Mouse (Mus musculus) cerebellum, adult (tissue): ENCODE measurements around the gene Fam221b.

ENCODE experiments used
- ATAC-seq: cut with Nextera tagmentation; 2 replicates; pipeline ENCODE4 v1.9.2; 2017; ENCODE audit warnings: mild to moderate bottlenecking, moderate library complexity, mixed read lengths; ENCODE audit not compliant: insufficient number of reproducible peaks, low FRiP score, low TSS enrichment

Gene Fam221b

DNA sequence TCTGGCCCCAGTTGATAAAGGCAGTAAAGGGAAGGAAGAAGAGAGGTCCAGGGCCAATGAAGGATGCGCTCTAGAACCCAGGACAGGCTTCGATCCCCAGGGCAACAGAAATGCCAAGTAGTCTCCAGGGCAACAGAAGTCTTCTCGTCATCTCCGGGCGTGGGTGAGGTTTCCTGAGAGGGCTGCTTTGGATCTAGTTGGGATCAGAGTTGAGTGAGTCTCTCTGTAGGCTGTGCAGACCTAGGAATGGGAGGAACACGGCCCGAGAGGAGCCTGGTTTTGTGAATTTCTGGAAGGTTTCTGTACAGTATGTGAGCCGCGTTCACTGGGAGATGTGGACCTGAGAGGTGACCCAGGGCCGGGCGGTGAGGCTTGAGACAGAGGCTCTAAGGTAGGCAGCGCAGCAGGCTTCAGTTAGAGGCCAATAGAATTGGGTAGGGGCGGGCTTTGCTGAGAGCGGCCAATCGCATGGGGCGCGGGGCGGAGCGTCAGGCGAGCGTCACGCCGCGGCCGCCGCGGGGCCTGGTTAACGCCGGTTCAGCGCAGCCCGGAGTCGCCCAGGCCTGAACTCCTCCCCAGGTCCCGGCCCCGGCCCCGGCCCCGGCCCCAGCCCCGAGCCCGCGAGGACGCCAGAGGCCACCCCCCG is at the start of gene Fam221b, which contains the start of gene Tmem8b:
TSS of gene Fam221b (minus strand) at position 364 of the 646 bp plus-strand sequence.
TSS of gene Tmem8b (plus strand) at position 190 of the 646 bp plus-strand sequence.
- ATAC-seq = peak; percentile 92

DNA sequence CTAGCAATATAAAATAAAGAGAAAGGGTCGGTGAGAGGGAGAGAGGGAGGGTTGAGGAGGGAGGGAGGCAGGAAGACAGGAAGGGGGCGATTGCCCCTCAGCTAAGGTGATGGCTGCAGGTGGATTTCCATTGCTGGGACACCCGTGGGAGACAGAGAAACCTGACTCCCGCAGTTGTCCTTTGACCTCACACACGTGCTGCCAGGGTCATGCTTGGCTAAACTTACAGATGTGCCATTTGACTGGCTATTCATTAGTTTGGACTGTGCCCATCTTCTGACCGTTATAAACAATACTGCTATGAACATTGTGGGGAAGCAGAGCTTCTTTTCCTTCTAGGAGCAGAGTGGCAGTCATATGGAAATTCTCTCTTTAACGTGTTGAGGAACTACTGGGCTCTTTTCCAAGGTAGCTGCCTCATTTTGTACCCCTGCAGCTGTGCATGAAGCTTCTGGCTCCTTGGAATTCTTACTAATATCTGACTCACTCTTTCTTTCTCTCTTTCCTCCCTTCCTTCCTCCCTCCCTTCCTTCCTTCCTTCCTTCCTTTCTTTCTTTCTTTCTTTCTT is 44.8 kb upstream of the Fam221b start:
- no peak for ATAC-seq

DNA sequence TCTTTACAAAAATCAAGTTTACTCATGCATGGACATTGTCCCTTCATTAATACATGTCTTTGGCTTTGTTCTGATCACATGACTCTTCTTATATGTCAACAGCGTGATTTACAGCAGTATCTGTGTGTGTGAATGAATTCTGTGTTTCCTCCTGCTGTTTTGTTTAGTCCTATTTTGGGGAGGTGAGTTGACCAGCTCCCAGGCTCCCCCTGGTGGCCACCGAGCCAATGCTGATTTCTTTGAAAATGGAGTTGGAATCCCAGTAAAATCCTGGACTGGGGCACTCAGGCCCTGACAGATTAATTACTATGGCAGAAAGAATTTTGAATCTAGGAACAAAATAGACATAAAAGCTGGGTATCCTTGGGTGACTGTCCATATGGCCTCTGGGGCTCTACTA is 42.9 kb upstream of the Fam221b start:
- peak; percentile 61; the same call in 1 of the 2 replicates for ATAC-seq

DNA sequence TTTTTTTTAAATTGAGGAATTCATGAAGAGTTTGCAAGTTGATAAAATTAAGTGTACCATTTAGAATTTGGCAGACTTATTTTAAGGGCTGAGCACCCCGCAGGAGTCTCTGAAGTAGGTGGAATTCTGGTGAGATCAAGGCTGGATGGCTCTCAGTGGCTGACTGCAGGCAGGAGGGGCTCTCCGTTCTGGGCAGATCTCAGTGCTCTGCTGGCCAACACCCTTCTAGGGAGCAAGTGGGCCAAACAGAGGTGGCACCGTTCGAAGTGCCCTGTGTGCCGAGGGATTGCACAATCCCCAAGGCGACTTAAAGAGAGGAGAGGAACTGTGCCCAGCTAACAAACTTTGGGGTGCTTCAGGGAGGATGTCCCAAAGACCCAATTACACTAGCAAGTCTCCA is 40.9 kb upstream of the Fam221b start, which contains the start of gene Olfr71:
TSS of gene Olfr71 (minus strand) at position 387 of the 400 bp plus-strand sequence.
- ATAC-seq = no peak

DNA sequence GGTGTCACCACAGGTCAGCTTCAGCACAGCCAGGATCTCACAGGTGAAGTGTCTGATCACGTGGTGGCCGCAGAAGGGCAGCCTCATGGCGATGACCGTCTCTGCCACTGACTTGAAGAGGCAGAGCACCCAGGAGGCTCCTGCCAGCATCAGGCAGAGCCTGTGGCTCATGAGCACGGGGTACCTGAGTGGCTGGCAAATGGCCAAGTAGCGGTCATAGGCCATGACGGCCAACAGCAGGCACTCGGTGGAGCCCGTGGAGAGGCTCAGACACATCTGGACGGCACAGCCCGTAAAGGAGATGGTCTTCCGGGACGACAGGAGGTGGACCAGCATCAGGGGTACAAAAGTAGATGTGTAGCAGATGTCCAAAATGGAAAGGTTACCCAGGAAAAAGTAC is 37.0 kb upstream of the Fam221b start:
- ATAC-seq = no peak

DNA sequence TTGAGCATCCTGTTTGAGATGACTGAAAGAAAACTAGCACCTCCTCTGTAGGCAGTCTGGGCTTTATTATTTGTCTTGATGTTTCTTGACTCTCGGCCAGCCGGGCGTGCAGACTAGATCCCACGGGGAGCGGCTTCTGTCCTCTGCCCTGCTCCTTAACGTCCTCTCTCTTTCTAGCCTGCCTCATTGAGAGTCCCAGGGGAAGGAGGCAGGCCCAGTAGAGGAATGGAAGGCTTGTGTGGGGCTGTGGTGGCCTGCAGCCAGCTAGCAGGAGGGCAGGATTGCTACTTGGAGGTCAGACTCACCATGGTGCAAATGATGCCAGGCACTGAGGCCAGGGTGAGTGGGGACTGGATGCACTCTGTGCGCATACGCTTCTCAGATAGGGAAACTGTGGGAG is 34.9 kb upstream of the Fam221b start:
- ATAC-seq = no peak

DNA sequence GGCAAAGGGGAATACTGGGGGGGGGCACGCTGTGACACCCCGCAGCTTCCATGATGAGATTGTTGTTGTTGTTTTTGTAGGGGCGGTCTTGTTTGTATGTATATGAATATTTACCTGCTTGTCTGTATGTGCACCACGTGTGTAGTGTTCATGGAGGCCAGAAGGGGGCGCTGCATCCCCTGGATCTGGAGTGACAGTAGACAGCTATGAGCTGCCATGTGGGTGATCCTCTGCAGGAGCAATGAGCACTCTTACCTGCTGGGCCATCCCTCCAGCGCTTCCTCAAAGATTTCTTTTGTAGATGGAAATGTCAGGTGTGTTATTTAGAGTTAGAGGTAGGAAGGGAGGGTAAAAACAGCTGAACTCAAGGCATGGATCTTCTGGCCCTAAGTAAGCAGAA is 34.5 kb upstream of the Fam221b start:
- ATAC-seq = no peak

DNA sequence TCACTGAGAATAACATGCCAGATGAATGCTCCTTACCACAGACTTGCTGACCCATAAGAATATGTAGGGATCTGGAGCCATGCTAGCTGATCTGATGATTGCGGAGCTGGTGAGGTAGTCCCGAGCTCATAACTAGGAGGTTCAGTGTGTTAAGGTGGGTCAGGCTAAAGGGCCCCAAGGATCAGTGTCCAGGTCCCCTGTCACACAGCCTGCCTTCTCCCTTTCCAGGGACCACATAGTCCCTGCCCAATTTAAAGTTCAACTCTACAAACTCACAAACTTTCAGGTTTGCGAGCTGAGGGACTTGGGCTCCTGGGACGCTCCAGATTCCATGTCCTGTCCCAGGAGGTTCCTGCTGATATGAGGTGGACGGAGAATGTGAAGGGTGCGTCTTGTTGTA is 31.8 kb upstream of the Fam221b start, which contains the start of gene Olfr70:
TSS of gene Olfr70 (minus strand) at position 101 of the 400 bp plus-strand sequence.
- no peak for ATAC-seq

DNA sequence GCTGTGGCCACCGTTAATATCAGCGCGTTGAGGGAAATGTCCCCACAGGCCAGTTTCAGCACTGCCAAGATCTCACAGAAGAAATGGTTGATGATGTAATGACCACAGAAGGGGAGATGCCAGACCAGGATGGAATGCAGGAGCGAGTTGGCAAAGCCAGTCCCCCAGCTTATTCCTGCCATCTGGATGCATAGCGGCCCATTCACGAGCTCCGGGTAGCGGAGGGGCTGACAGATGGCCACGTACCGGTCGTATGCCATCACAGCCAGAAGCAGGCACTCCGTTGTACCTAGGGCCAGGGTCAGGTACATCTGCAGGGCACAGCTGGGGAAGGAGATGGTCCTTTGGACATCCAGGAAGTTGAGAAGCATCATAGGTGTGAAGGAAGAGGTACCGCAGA is 27.6 kb upstream of the Fam221b start:
- ATAC-seq = peak; percentile 65

DNA sequence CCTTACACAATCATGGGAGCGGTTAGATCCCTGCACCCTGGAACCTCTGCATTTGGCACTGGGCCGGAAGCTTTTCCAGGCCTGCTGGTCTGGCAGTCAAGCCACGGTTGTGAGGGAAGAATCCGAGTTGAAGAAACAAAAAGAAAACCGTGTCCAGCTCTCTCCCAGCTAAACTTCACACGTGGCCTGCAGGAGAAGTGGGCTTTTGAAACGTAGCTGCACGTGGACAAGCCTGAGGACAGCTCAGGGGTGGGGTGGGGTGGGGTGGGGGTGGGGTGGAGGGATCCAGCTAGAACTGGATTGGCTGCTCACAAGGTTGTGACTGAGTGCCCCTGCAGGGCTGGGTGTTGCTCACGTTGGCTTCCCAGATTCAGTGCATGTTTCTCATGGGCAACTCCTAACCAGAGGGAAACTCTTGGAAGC is 26.3 kb upstream of the Fam221b start:
- no peak for ATAC-seq

DNA sequence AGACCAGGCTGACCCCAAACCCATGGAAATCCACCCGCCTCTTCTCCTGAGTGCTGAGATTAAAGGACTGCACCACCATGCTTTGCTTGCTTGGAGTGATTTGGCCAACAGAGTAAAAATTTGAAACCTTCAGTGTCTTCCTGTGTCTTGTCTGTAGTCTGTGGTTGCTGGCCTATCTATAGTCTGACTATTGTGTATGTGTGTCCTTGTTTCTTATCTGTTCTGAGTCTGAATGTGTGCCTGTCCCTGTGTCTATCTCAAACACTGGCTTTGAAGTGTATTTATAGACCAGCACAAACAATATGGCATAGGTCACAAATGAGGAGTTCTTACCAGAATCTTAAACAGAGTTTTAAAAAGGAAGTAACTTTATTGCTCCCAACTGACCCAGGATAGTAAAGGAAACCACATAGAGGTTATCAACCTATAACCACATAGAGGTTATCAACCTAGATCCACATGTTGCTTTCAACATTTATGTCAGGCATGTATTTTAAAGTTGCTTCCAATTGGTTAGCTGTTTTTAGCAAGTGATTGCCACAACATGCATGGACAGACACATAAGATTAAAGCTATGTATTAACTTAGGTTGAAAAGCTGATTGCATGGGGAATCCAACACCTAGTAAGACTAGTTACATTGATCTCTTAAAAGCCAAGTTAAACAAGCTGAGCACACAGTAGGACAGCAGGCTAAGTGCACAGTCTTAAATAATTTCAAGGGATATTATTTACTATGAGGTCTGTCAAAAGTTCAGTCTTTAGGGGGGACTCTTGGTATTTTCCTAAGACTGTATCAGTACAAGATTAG is 25.7 kb upstream of the Fam221b start:
- ATAC-seq = no peak

DNA sequence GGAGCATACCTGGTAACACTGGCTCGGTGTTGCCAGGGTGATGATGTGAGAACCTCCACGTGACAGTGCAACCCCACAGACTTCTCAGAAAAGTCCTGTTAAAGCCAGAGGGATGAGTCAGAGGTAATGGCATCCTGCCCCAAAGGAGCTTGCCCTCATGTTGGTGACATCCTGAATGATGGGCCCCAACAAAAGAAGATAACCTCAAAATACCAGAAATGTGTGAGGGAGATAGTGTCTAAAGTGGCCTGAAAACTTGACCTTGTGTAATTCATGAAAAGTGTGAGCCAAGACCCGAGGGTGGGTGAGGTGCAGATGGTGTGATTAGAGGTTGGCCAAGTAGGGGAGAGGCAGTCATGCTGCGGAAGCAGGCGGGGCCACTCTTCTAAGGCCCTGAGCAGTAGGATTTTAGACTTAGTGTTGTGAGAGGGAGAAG is 24.9 kb upstream of the Fam221b start:
- no peak for ATAC-seq

DNA sequence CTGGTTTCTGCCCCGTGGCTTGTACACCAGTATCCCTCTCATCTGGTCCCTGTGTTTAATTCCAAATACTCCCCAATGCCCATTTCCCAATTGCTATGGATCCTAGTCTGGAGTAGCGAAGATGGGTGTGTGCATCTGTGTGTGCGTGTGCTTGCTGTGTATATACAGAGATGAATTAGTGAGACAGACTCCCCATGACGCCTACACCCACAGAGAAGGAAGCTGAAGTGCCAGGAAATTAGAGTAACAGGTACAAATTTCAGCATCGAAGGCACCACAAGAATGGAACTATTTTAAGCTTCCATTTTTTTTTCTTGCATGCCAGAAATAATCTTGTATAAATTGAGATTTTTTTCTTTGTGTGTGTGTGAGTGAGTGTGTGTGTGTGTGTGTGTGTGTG is 22.1 kb upstream of the Fam221b start:
- no peak for ATAC-seq

DNA sequence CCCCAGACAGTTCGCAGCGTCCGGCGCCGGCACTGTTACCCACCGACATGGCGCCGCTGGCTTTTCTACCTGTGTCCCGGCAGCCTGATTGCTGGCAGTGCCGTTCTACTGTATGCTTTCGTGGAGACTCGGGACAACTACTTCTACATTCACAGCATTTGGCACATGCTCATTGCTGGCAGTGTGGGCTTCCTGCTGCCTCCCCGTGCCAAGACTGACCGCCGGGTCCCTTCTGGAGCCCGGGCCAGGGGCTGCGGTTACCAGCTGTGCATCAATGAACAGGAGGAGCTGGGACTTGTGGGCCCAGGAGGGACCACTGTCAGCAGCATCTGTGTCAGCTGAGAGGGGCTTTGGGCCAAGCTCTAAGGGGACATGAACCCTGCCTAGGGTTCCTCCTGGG is 21.1 kb upstream of the Fam221b start:
- ATAC-seq = no peak

DNA sequence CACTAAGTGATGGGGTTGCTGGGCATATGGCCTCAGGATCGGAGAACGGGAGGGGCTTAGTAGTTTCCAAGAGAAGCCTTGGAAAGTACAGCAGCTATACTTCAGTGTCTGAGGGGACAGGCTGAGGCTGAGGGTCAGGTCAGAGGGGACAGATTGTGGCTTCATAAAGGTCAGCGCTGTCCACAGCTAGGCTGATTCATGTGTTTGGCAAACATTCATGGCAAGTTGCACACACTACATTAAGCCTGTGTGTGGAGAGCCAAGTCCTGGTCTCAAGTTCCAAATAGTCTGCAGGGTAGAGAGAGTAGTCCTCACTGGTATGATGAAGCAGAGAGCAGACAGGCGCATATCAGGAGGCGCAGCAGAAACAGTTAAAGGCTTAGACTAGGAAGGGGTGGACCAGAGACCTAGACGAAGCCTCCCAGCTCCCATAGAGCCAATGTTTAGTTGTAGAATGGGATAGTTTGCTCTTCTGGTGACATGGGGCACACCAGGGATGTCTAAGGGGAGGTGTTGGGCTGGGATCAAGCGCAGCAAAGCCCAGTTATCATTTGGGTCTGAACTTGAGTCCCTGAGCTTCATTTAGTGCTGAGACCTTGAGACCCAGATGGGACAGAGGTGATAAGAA is 10.6 kb upstream of the Fam221b start:
- ATAC-seq = no peak

DNA sequence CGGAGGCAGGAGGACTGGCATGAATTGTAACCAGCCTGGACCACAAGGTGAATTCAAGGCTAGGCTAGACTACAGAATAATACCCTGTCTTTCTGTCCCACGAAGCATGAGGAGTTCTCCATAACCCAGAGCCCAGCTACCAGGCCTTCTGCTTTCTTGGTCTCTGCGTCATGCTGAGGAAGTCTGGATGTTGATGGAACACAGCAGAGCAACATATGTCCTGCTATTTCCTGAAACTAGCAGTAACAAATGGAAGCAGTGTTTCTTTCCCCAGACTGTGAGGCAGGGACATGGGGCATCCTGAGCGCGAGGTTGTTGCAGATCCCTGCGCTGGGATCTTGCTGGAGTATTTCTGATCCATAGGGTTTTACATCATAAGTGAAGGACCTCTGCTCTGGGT is 9.6 kb upstream of the Fam221b start:
- peak; percentile 42; the same call in 1 of the 2 replicates for ATAC-seq

DNA sequence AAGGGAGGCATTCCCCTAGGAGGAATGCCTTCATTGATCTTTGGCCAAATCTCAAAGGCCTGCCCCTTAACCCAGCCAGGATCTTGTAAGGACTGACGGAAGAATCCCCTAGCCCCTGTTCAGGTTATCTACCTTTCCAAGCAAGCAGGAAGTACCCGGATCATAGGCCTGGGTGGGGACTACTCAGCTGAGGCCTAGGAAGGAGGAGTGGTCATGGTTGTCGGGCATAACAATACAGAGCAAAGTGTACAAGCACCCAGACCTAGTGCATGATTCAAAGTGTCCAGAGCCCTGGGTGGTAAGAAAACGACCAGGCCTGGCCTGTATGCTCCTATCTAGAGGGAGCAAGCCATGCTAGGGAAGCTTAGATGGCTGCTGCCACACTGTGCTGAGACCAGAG is 6.7 kb upstream of the Fam221b start:
- no peak for ATAC-seq

DNA sequence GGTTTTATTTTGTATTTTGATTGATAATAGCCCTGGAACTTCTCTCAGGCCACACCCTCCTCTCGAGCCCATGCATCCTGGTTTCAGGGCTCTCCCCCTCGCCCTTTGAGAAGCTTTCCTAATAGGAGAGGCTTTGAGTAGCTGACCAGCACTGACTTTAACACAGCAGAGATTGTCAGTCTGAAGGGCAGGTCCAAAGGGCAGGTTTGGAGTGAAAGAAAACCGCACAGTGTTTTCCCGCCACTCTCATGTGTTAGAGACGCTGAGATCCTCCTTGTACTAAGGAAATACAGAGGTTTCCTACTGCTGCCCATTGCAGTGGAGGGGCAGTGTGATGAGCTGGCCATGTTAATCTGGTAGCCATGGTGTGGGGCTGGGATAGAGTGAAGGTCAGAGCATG is 6.0 kb upstream of the Fam221b start:
- no peak for ATAC-seq

DNA sequence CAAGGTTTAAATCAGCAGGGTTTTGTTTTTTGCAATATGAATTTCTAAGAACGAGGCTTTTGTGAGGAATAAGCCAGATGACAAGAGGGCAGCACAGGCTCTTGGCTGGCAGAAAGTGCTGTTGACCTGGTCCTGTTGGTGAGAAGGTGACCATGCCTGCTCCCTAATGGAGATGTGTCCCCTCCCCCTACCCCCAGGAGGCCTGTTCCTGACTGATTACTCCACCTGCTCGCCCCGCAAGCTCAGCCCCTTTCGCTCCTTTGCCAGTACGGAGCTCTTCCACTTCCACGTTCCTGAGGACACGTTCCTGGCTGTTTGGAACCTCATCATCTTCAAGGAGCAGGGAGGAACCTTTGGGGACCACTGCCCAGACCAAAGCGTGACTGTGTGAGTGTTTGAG is 4.8 kb upstream of the Fam221b start:
- ATAC-seq = no peak

DNA sequence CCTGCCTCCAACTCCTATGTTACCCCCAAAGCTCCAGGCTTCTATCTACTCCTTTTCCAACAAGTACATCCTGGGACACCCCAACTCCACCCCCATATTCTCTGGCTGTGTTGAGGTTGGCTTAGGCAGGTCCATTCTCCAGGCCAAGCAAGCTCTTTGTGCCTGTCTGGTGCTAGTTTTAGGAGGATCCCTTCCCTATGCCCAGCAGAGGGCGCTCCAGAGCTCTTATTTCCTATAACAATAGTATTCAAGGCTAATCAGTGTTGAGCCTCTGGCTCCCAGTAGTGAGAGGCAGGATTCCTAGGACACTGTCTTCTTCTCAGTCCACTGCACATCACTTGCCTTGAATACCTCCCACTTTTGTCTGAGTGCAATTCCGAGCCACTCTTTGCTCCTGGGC is 3.1 kb upstream of the Fam221b start:
- peak; percentile 41; the same call in 1 of the 2 replicates for ATAC-seq

DNA sequence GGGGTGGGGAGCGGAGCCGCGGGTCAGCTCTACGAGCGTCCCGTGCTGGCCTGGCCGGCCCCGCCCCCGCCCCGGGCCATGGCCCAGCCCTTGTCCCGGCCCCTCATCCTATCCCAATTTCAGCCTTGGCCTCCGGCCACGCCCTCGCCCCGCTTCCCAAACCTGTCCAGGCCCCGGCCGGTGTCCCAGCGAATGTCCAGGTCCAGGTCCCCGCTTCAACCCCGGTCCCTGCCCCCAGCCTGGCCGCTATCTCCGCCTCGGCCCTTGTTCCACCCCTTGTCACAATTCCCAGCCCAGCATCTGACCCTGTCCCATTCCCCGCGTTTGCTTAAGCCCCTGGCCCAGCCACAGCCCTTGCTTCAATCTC is 466 bp upstream of the Fam221b start:
- ATAC-seq = peak; percentile 19; the same call in 1 of the 2 replicates
